Mouse (Mus musculus) spleen, postnatal 36 days (tissue): ENCODE measurements around the gene Fgf4.

Experiments
- DNase-seq, 2 experiments: peaks; one replicate each; pipeline ENCODE4 v3.0.0; 2022; ENCODE audit warnings: low spot score in 2 of 2, mixed read lengths in 1 of 2

Gene Fgf4

GRCm38 (mm10) chr7:144912897-144913296, 65.7 kb downstream of the Fgf4 start:
- no peak for DNase-seq

DNA sequence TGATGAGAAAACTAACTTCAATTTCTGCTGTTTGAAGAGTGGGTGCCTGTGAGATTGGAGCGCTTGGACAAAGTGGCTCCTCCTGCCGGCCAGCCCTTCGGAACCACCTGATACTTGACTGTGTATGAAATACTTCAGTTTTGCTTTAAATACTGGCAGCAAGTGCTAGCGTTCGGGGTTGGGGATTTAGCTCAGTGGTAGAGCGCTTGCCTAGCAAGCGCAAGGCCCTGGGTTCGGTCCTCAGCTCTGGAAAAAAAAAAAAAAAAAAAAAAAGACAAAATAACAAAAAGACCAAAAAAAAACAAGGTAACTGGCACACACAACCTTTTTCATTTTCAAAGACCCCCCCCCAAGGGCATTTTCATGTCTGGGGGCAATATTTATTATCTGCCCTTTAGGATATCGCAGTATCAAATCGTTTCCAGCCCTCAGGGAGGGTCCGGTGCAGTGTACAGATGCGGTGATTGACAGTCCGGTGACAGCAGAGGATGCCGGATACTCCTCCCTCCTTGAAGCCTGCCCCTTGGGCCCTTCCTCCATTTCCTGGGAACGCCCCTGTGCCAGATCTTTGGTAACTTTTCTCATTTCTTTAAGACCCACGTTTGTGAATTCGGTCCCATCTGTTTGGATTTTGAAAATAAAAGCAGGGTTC, 67.3 kb downstream of the Fgf4 start:
- DNase-seq, result no peak
